Mouse (Mus musculus) ES-E14 (cell line): ENCODE data around the gene Olfr218. TPM values are rescaled to one million over a fixed set of nuclear protein-coding genes. Genes with fewer than 3 reads are reported as not detected.

Experiments
- DNase-seq: peaks from one replicate; pipeline ENCODE4 v3.0.0-alpha.2; 2013; ENCODE audit warnings: low read depth, low spot score
- H3K27ac ChIP-seq: 2 replicates; pipeline ENCODE4 v1.5.1; 2012; ENCODE audit warnings: low read depth, mild to moderate bottlenecking, low read length, moderate library complexity, mixed read lengths; ENCODE audit not compliant: poor library complexity, insufficient read depth, severe bottlenecking
- H3K36me3 ChIP-seq: 2 replicates; pipeline ENCODE4 v1.6.1; 2012; ENCODE audit warnings: mild to moderate bottlenecking, low read length, moderate library complexity, mixed read lengths; ENCODE audit not compliant: control insufficient read depth, poor library complexity, insufficient read depth, severe bottlenecking
- H3K4me1 ChIP-seq, 2 experiments: fragments of 150-350 bp in 1 of 2; sonication (generic) in 1 of 2; 2 replicates each; pipeline ENCODE4 v1.6.1; 2012; ENCODE audit warnings: low read length in 2 of 2, mild to moderate bottlenecking in 1 of 2, mixed read lengths in 1 of 2; ENCODE audit not compliant: control insufficient read depth in 2 of 2, insufficient read depth in 2 of 2, poor library complexity in 1 of 2
- H3K4me3 ChIP-seq, 2 experiments: fragments of 150-350 bp in 1 of 2; sonication (generic) in 1 of 2; 2 replicates each; pipeline ENCODE4 v1.5.1; 2012; ENCODE audit warnings: low read length in 2 of 2, low read depth in 1 of 2, mild to moderate bottlenecking in 1 of 2, mixed read lengths in 1 of 2; ENCODE audit not compliant: insufficient read depth in 1 of 2, poor library complexity in 1 of 2, severe bottlenecking in 1 of 2
- H3K9ac ChIP-seq: 2 replicates; pipeline ENCODE4 v1.6.1; 2012; ENCODE audit warnings: low read depth, mild to moderate bottlenecking, low read length, mixed read lengths; ENCODE audit not compliant: poor library complexity, insufficient read depth, severe bottlenecking
- H3K9me3 ChIP-seq: fragments of 150-350 bp; sonication (generic); 2 replicates; pipeline ENCODE4 v1.6.1; 2012; ENCODE audit warnings: low read depth, mild to moderate bottlenecking, low read length; ENCODE audit not compliant: control insufficient read depth, insufficient read depth
- CHD2 ChIP-seq: IDR thresholded peaks from 2 replicates; pipeline ENCODE4 v1.6.1; 2014; ENCODE audit warnings: mild to moderate bottlenecking, low read depth, low read length, inconsistent platforms
- HCFC1 ChIP-seq: IDR thresholded peaks from 2 replicates; pipeline ENCODE4 v1.6.1; 2012; ENCODE audit warnings: low read length, inconsistent platforms, borderline replicate concordance; ENCODE audit not compliant: insufficient read depth
- MAFK ChIP-seq: IDR thresholded peaks from 2 replicates; pipeline ENCODE4 v1.6.1; 2014; ENCODE audit warnings: mild to moderate bottlenecking, low read depth, low read length, inconsistent platforms; ENCODE audit not compliant: insufficient read depth
- ZC3H11A ChIP-seq: IDR thresholded peaks from 2 replicates; pipeline ENCODE4 v1.6.1; 2012; ENCODE audit warnings: low read depth, mild to moderate bottlenecking, inconsistent platforms, low read length, borderline replicate concordance
- ZNF384 ChIP-seq: IDR thresholded peaks from 2 replicates; pipeline ENCODE4 v1.6.1; 2012; ENCODE audit warnings: low read depth, low read length, inconsistent platforms
- in situ Hi-C, 2 experiments: fragments of 600-800 bp; cut with MboI; formaldehyde crosslinking; loops; one replicate each; pipeline ENCODE4 v1.15.1; 2025; ENCODE audit warnings: low sequenced_read_pairs in 2 of 2, inconsistent platforms in 1 of 2; ENCODE audit not compliant: unreplicated experiment in 2 of 2
- total RNA-seq: library from RNA; depleted of rRNA; stranded (reverse); fragments of 300-350 nt; gene quantifications from 2 replicates; pipeline ENCODE4 v1.2.3, GENCODE M21; 2012; rRNA removed

Olfr218 gene
- total RNA-seq, result not detected in 2 replicates

- Histone ChIP-seq H3K9me3 (no peaks in the 10 kb centered on the region), H3K4me1 (no peaks in the 10 kb centered on the region), H3K36me3 (no peaks in the 10 kb centered on the region), H3K9ac (no peak within 1 kb of the TSS), H3K27ac (no peak within 1 kb of the TSS), H3K4me3 (no peak within 1 kb of the TSS)
- DNase-seq, result no peak
- TF ChIP-seq HCFC1 (no peak), ZNF384 (no peak), CHD2 (no peak), MAFK (no peak), ZC3H11A (no peak)
- in situ Hi-C loops, result no loop called here
Observed at GRCm38 (mm10) chr1:173197508-173197907, at the start of gene Olfr218. Gene Olfr218 (plus strand): TSS chr1:173197808.

GRCm38 (mm10) chr1:173174154-173174842, 23.3 kb upstream of the Olfr218 start:
- no peaks in the 10 kb centered on the region for H3K36me3 ChIP-seq
- H3K4me3 ChIP-seq, result no peak overlapping the region
- no peaks in the 10 kb centered on the region for H3K9me3 ChIP-seq
- H3K9ac ChIP-seq, result no peak overlapping the region
- no peak for DNase-seq
- H3K27ac ChIP-seq, result no peak overlapping the region
- no peaks in the 10 kb centered on the region for H3K4me1 ChIP-seq
- no peak for TF ChIP-seq HCFC1
- TF ChIP-seq ZC3H11A, result no peak
- no peak for TF ChIP-seq CHD2
- TF ChIP-seq ZNF384, result no peak
- no peak for TF ChIP-seq MAFK
- in situ Hi-C loops, result no loop called here

GRCm38 (mm10) chr1:173190540-173190939, 7.1 kb upstream of the Olfr218 start, which contains the start of gene Olfr1406:
Gene Olfr1406 (minus strand): TSS chr1:173190640.
- H3K27ac ChIP-seq, result no peak within 1 kb of the TSS
- in situ Hi-C loops, result no loop called here
- DNase-seq, result no peak

GRCm38 (mm10) chr1:173192059-173192458, 5.5 kb upstream of the Olfr218 start:
- Histone ChIP-seq H3K36me3 (no peaks in the 10 kb centered on the region), H3K27ac (no peak overlapping the region), H3K9me3 (no peaks in the 10 kb centered on the region), H3K4me1 (no peaks in the 10 kb centered on the region), H3K9ac (no peak overlapping the region), H3K4me3 (no peak overlapping the region)
- no peak for TF ChIP-seq ZNF384
- TF ChIP-seq MAFK, result no peak
- TF ChIP-seq ZC3H11A, result no peak
- in situ Hi-C loops, result no loop called here
- DNase-seq, result no peak

More at GRCm38 (mm10) chr1:173190540-173190939, 7.1 kb upstream of the Olfr218 start, which contains the start of gene Olfr1406:
- Histone ChIP-seq H3K4me3 (no peak within 1 kb of the TSS), H3K9me3 (no peaks in the 10 kb centered on the region), H3K36me3 (no peaks in the 10 kb centered on the region), H3K9ac (no peak within 1 kb of the TSS), H3K4me1 (no peaks in the 10 kb centered on the region)
- TF ChIP-seq MAFK (no peak), CHD2 (no peak)

GRCm38 (mm10) chr1:173196359-173196758, 1.2 kb upstream of the Olfr218 start:
- TF ChIP-seq ZNF384 (no peak), CHD2 (no peak), MAFK (no peak), HCFC1 (no peak), ZC3H11A (no peak)
- no peaks in the 10 kb centered on the region for H3K9me3 ChIP-seq
- no peak overlapping the region for H3K27ac ChIP-seq
- no peak overlapping the region for H3K4me3 ChIP-seq
- no peaks in the 10 kb centered on the region for H3K36me3 ChIP-seq
- no peak overlapping the region for H3K9ac ChIP-seq
- DNase-seq, result no peak
- in situ Hi-C loops, result no loop called here
- H3K4me1 ChIP-seq, result no peaks in the 10 kb centered on the region
